Mouse (Mus musculus): Measurements from ENCODE around the gene Synj2bp. TPM values are rescaled to one million over a fixed set of nuclear protein-coding genes. Genes with fewer than 3 reads are reported as not detected.
"Not testable (repeated sequence)": the region's sequence is repeated elsewhere in the genome, so short reads cannot be mapped to it uniquely, and the experiment has no call there.

Synj2bp gene
- polyA plus RNA-seq (2016; fragmentation: Nextera tagmentation; extraction: Ambion mirVana) = 35.4 and 36.2 TPM in 2 replicates

DNA sequence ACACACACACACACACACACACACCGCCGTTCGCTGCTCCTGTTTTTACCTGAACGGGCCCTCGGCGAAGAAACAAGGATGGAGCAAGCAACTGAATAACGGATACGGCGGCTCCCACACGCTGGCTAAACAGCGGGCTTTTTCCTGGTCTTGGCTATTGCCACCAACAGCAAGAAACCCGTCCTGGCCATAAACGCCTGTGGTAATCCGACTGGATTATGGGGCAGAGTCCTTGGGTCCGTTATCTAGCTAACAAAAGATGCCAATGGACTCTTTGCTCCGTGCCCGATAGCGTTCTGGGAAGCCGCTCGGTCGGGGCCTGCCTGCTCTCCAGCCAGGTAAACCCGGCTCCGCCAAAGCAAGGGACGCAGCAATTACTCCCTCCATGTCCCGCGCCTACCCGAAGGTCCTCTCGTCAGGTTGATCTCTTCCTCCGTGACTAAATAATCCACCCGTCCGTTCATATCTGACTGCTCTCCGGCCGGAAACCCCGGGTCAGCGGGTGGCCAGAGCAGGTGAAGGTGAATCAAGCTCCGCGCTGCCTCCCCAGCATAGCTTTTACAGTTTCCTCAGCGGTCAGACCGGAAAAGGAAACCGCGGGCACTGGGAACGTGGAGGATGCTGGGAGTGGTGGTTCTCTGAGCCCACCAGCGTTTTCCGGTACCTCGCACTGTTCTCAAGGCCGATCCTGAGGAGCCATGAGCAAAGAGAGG lies at the start of gene Synj2bp, which contains the start of gene Gm20498:
Synj2bp (minus strand) TSS at position 596 of the 713 bp plus-strand sequence.
Gm20498 (minus strand) TSS at position 590 of the 713 bp plus-strand sequence.
- peak within 1 kb of the TSS; percentile 83 for H3K4me2 ChIP-seq (replicated peaks)
- WGBS = under 1% methylated on average over 46 of the region's 46 CpGs
- peak within 1 kb of the TSS; percentile 75 for H3K4me3 ChIP-seq
- no peaks in the 10 kb centered on the region; the same call in 1 of the 2 replicates for H3K4me1 ChIP-seq
- H3K36me3 ChIP-seq = no peaks in the 10 kb centered on the region
- H3K9ac ChIP-seq = peak within 1 kb of the TSS; percentile 68
- no peaks in the 10 kb centered on the region for H3K9me3 ChIP-seq
- H3K27me3 ChIP-seq (replicated peaks) = no peaks in the 10 kb centered on the region
- H3K27ac ChIP-seq = no peak within 1 kb of the TSS
- peak; percentile 91 for ATAC-seq (ENCODE audit: low FRiP score, low read depth)

DNA sequence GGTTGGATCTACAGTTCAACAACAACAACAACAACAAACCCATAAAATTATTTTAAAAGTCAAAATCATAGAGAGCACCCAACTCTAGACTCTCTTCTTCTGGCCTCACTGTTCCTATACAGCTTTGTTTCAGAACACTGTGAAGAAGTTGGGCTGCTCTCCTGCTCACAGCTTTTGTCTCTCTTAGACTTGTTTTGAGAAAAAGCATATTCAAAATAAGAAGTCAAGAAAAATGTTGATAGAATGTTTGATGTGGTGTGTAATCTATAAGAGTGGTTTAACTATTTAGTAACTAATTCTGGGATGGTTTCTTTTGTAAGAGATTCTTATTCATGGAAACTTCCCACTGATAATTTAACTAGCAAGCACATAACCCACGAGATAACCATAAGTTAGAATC lies 35.7 kb upstream of the Synj2bp start, which contains the start of gene Adam21:
Adam21 (minus strand) TSS at position 101 of the 400 bp plus-strand sequence.
- Histone ChIP-seq H3K27ac (no peak within 1 kb of the TSS), H3K9ac (no peak within 1 kb of the TSS), H3K36me3 (peaks cover 16% of the 10 kb centered on the region), H3K4me1 (no peaks in the 10 kb centered on the region), H3K9me3 (no peaks in the 10 kb centered on the region), H3K4me3 (no peak within 1 kb of the TSS), H3K27me3 (replicated peaks) (no peaks in the 10 kb centered on the region), H3K4me2 (replicated peaks) (no peak within 1 kb of the TSS)
- 90% methylated on average over 1 of the region's 1 CpGs for WGBS
- no peak for ATAC-seq (ENCODE audit: low FRiP score, low read depth)

DNA sequence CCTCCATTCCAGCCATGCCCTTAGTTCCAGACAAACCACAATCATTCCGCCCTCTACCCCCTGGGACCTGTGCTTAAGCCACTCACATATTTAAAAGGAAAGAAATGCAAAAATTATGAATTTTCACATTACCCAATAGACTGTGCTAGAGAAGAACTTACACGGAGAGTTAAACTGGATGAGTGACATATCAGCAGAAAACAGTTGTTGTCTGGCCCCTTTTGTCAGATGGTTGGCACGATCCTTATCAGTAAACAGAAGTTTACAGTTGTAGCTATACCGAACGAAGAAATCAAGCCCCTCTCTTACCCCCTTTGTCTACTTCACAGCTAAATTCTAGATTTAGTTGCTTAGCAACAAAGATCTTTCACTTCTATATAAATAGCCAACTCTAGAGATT lies 35.2 kb upstream of the Synj2bp start:
- H3K27ac ChIP-seq = no peak overlapping the region
- H3K9me3 ChIP-seq = no peaks in the 10 kb centered on the region
- 92% methylated on average over 5 of the region's 5 CpGs for WGBS
- H3K36me3 ChIP-seq = peaks cover 13% of the 10 kb centered on the region
- no peak overlapping the region for H3K4me2 ChIP-seq (replicated peaks)
- no peak overlapping the region for H3K4me3 ChIP-seq
- ATAC-seq (ENCODE audit: low FRiP score, low read depth) = no peak
- no peaks in the 10 kb centered on the region for H3K27me3 ChIP-seq (replicated peaks)
- no peak overlapping the region for H3K9ac ChIP-seq
- H3K4me1 ChIP-seq = no peaks in the 10 kb centered on the region

DNA sequence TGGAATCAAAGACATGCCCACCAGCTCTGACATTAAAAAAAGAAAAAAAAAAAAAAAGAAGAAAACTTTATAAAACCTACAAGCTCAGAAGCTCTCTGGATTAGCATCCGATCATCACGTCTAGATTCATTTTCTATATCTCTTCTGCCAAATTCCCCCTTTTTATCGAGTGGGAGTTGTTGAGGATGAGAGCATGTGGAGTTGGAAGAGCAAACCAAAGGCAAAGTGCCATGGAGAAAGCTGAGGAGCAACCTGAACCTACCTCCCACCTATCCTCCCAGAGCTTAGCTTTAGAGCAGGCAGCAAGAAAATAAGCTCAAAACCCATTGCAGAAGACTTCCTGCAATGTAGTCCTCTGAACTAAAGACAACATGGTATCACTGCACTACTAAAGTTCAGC lies 31.5 kb upstream of the Synj2bp start:
- Histone ChIP-seq H3K27me3 (replicated peaks) (no peaks in the 10 kb centered on the region), H3K9ac (no peak overlapping the region), H3K9me3 (no peaks in the 10 kb centered on the region), H3K27ac (no peak overlapping the region), H3K4me2 (replicated peaks) (no peak overlapping the region), H3K36me3 (no peaks in the 10 kb centered on the region), H3K4me1 (no peaks in the 10 kb centered on the region), H3K4me3 (no peak overlapping the region)
- no peak for ATAC-seq (ENCODE audit: low FRiP score, low read depth)
- WGBS = 98% methylated on average over 3 of the region's 3 CpGs

DNA sequence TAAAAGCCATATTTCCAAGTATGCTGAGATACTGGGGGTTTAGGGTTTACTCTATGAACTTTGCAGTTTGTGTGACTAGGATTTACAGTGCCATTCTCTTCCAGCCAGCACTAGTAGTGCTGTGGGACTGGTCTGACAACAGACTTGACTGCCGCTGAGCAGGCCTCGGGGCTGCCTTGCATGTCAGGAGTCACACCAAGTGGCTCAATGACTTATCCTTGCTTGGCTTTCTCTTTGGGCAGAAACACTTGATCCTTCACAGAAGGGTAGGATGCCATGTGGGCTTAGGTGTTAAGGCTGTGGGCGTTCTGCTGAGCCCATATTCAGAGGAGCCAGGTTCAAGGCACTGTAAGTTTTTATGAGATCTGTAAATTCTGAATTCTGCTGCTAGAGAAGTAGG lies 16.6 kb upstream of the Synj2bp start:
- 92% methylated on average over 3 of the region's 3 CpGs for WGBS
- no peaks in the 10 kb centered on the region for H3K9me3 ChIP-seq
- no peaks in the 10 kb centered on the region for H3K36me3 ChIP-seq
- no peak for ATAC-seq (ENCODE audit: low FRiP score, low read depth)
- no peaks in the 10 kb centered on the region for H3K27me3 ChIP-seq (replicated peaks)
- no peaks in the 10 kb centered on the region for H3K4me1 ChIP-seq
- no peak overlapping the region for H3K27ac ChIP-seq
- H3K4me2 ChIP-seq (replicated peaks) = no peak overlapping the region
- H3K4me3 ChIP-seq = no peak overlapping the region
- H3K9ac ChIP-seq = no peak overlapping the region

DNA sequence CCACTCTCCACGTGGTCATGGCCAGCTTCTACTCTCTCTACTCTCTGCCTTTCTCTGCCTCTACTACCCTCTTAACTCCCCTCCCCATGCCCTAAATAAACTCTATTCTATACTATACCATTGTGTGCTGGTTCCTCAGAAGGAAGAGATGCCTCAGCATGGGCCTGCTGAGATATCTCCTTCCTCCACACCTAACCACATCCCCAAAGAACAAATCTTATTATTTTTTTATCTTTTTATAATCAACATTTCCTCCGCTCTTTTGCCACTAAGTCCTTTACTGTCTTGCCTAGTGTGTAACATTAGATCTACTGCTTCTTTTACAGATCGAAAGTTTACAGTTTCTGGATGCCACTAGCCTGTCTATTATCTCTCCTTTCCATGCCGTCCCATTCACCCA lies 14.5 kb upstream of the Synj2bp start:
- Histone ChIP-seq H3K27ac (no peak overlapping the region), H3K9me3 (no peaks in the 10 kb centered on the region), H3K36me3 (no peaks in the 10 kb centered on the region), H3K4me1 (no peaks in the 10 kb centered on the region), H3K4me3 (no peak overlapping the region), H3K9ac (no peak overlapping the region), H3K27me3 (replicated peaks) (no peaks in the 10 kb centered on the region), H3K4me2 (replicated peaks) (no peak overlapping the region)
- 69% methylated on average over 4 of the region's 4 CpGs for WGBS
- ATAC-seq (ENCODE audit: low FRiP score, low read depth) = no peak

DNA sequence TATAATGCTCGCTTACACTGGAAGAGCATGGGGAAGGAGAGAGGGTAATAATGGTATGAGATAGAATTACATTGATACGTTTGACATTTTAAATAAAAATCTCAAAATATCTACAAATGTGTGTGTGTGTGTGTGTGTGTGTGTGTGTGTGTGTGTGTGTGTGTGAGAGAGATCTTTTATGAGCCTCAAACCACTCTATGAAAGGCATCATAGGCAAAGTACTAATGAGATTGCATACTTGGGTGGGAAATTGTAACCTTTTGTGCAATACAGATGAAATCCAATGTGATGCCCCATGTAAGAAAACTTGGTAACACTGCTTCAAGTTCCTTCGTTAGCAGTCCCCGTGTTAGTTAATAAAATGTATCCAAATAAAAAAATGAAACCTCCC lies 313 bp upstream of the Synj2bp start:
- Histone ChIP-seq H3K9ac (peak overlapping the region; percentile 68), H3K27ac (no peak overlapping the region), H3K4me3 (peak overlapping the region; percentile 75), H3K4me2 (replicated peaks) (peak overlapping the region; percentile 83), H3K27me3 (replicated peaks) (no peaks in the 10 kb centered on the region), H3K9me3 (no peaks in the 10 kb centered on the region), H3K4me1 (no peaks in the 10 kb centered on the region; the same call in 1 of the 2 replicates), H3K36me3 (no peaks in the 10 kb centered on the region)
- 37% methylated on average over 4 of the region's 4 CpGs for WGBS
- ATAC-seq (ENCODE audit: low FRiP score, low read depth) = peak; percentile 13; the same call in 1 of the 2 replicates

DNA sequence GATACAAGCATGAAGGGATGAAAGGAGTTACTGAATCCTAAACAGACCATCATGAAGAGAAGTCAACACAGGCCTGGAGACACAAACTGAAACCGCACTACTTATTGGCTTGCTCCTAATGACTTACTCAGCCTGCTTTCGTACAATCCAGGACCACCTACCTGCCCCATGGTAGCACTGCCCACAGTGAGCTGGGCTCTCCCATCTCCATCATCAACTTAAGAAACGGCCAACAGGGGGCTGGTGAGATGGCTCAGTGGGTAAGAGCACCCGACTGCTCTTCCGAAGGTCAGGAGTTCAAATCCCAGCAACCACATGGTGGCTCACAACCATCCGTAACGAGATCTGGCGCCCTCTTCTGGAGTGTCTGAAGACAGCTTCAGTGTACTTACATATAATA lies 2.1 kb downstream of the Synj2bp start:
- not testable (repeated sequence) for H3K9me3 ChIP-seq; ATAC-seq (ENCODE audit: low FRiP score, low read depth); H3K36me3 ChIP-seq; H3K9ac ChIP-seq; H3K27me3 ChIP-seq (replicated peaks); H3K4me2 ChIP-seq (replicated peaks); H3K4me3 ChIP-seq; H3K27ac ChIP-seq; H3K4me1 ChIP-seq
- WGBS = 68% methylated on average over 8 of the region's 8 CpGs

DNA sequence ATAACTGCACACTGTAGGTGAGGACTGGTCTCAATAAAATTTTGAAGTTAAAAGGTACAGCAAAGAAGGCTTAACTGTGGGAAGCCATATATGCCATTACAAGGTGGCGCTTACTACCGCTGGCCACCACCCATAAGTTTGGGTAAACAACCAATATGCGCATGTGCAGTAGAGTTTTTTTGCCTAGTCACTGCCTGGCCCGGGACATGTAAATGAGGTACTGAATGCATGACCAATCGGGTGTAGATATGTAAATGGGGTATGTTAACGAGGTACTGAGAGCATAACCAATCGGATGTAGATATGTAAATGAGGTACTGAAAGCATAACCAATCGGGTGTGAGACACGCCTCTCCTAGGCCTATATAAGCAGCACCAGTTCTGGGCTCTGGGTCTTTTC lies 35.8 kb downstream of the Synj2bp start:
- H3K9ac ChIP-seq; H3K9me3 ChIP-seq; ATAC-seq (ENCODE audit: low FRiP score, low read depth); H3K4me3 ChIP-seq; H3K27ac ChIP-seq; H3K4me1 ChIP-seq; H3K27me3 ChIP-seq (replicated peaks); H3K4me2 ChIP-seq (replicated peaks): not testable (repeated sequence)
- peaks cover 10% of the 10 kb centered on the region; the same call in 1 of the 2 replicates for H3K36me3 ChIP-seq
- 92% methylated on average over 9 of the region's 9 CpGs for WGBS

DNA sequence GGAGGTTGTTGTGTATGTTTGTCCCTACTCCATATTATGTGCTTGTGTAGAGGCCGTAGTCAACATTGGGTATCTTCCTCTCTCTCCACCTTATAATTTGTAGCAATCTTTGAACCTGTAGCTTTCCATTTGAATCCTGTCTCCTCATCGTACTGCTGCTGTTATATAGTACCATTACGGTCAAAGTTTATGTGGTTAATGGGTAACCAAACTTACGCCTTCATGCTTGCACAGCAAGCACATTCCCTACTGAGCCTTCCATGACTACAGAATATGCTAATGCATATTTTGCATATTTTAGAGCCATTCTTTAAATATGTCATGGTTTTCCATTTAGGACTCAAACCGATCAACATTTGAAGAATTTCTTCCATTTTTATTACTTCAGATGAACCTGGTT lies 42.2 kb downstream of the Synj2bp start:
- 92% methylated on average over 5 of the region's 5 CpGs for WGBS
- no peak overlapping the region for H3K4me2 ChIP-seq (replicated peaks)
- no peak for ATAC-seq (ENCODE audit: low FRiP score, low read depth)
- H3K36me3 ChIP-seq = 0 out of 2 replicates have a peak, but pooled peaks cover 4% of the 10 kb centered on the region
- H3K27ac ChIP-seq = no peak overlapping the region
- H3K27me3 ChIP-seq (replicated peaks) = no peaks in the 10 kb centered on the region
- H3K4me1 ChIP-seq = no peaks in the 10 kb centered on the region
- H3K9ac ChIP-seq = no peak overlapping the region
- no peaks in the 10 kb centered on the region for H3K9me3 ChIP-seq
- H3K4me3 ChIP-seq = no peak overlapping the region

DNA sequence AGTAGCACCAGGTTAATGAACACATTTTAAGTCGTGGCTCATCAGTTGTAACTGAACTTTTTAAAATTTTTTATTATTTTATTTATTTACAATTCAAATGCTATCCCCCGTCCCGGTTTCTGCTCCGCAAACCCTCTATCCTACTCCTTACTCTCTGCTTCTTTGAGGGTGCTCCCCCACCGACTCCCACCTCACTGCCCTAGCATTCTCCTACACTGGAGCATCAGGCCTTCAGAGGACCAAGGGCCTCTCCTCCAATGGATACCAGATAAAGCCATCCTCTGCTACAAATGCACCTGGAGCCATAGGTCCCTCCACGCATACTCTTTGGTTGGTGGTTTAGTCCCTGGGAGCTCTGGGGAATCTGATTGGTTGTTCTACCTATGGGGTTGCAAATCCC lies 47.4 kb downstream of the Synj2bp start:
- Histone ChIP-seq H3K27me3 (replicated peaks) (no peaks in the 10 kb centered on the region), H3K27ac (no peak overlapping the region), H3K4me3 (peak overlapping the region; percentile 67), H3K9me3 (no peaks in the 10 kb centered on the region), H3K9ac (no peak overlapping the region; the same call in 1 of the 2 replicates), H3K36me3 (no peaks in the 10 kb centered on the region), H3K4me1 (peaks cover 2% of the 10 kb centered on the region; the same call in 1 of the 2 replicates), H3K4me2 (replicated peaks) (peak overlapping the region; percentile 62)
- WGBS = 45% methylated on average over 6 of the region's 6 CpGs
- ATAC-seq (ENCODE audit: low FRiP score, low read depth) = peak; percentile 48; the same call in 1 of the 2 replicates

DNA sequence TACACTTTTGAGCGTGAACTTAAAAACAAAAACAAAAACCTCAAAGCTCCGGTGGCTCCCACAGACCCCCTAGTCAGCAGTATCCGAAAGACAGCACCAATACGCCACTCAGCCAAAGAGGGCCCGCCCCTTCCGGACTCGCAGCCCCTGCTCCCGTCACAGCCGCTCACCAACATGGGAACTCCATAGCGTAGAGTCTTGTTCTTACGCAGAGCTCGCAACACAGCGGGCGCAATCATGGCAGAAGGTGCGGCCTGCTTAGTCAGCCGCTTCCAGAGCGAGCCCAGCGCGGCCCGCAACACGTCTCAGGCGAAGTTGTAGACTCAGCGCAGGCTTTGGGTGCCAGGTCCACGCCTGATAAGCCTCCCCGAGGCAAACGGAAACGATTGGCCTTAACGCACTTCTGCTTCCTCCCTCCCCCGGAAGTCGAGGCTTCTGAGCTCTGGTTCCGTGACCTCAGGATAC lies 48.0 kb downstream of the Synj2bp start, which contains the start of gene Cox16:
Cox16 (minus strand) TSS at position 401 of the 465 bp plus-strand sequence.
- peak within 1 kb of the TSS; percentile 76 for H3K27ac ChIP-seq
- no peaks in the 10 kb centered on the region for H3K27me3 ChIP-seq (replicated peaks)
- H3K4me1 ChIP-seq = peaks cover 2% of the 10 kb centered on the region; the same call in 1 of the 2 replicates
- H3K4me3 ChIP-seq = peak within 1 kb of the TSS; percentile 67
- H3K9me3 ChIP-seq = no peaks in the 10 kb centered on the region
- peak; percentile 98 for ATAC-seq (ENCODE audit: low FRiP score, low read depth)
- H3K4me2 ChIP-seq (replicated peaks) = peak within 1 kb of the TSS; percentile 62
- H3K9ac ChIP-seq = peak within 1 kb of the TSS; percentile 62
- under 1% methylated on average over 31 of the region's 31 CpGs for WGBS
- H3K36me3 ChIP-seq = no peaks in the 10 kb centered on the region

Data from neural tube, embryonic 12.5 days (tissue).